Mouse (Mus musculus): ENCODE results near the gene Scml2.
"Not testable (repeated sequence)": the region's sequence is repeated elsewhere in the genome, so short reads cannot be mapped to it uniquely, and the experiment has no call there.

DNA sequence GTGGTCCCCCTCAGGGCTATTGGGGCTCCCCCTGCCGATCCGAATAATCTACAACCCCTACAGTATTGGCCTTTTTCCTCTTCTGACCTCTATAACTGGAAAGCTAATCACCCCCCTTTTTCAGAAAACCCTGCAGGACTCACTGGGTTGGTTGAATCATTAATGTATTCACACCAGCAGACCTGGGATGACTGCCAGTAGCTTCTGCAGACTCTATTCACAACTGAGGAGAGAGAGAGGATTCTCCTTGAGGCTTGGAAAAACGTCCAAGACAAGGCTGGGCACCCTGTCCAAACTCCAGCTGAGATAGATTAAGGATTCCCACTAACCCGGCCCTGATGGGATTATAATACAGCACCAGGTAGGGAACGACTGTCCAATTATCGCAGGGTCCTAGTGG, 41.4 kb upstream of the Scml2 start:
- TF ChIP-seq CTCF (IDR thresholded peaks at IDR 0.05; ENCODE audit: borderline replicate concordance, insufficient read depth, low read length); POLR2A (IDR thresholded peaks at IDR 0.05; ENCODE audit: low read depth, low read length): not testable (repeated sequence)

Data from embryonic fibroblast, embryonic 13.5 days (primary cell).